Mouse (Mus musculus) left cerebral cortex, postnatal 14 days (tissue): ENCODE results near the gene Klhl35. TPM values are rescaled to one million over a fixed set of nuclear protein-coding genes. Genes with fewer than 3 reads are reported as not detected.
"Not testable (repeated sequence)": the region's sequence is repeated elsewhere in the genome, so short reads cannot be mapped to it uniquely, and the experiment has no call there.

Source experiments
- DNase-seq, 2 experiments: peaks; one replicate each; pipeline ENCODE4 v3.0.0; 2021 to 2022; ENCODE audit warnings: low spot score in 2 of 2, mixed read lengths in 1 of 2
- intact Hi-C: fragments of 180-260 bp; cut with DNase I; formaldehyde crosslinking; loops from one replicate; pipeline ENCODE4 v1.15.1; 2025
- total RNA-seq, 2 experiments: library from RNA; stranded (reverse); gene quantifications; 2 replicates each; pipeline ENCODE4 v1.2.3; 2021

Klhl35 gene
- total RNA-seq, 2 experiments from 2014 or later: 1.7 to 2.4 TPM

GRCm38 (mm10) chr7:99483271-99483923 lies 17.6 kb downstream of the Klhl35 start, which contains the start of gene Rps3:
Rps3 (minus strand) TSS chr7:99483738.
- peak; percentile 95 to 98 for DNase-seq
- intact Hi-C loops: no loop called here

GRCm38 (mm10) chr7:99483924-99484319 lies 18.1 kb downstream of the Klhl35 start:
- no peak for DNase-seq
- intact Hi-C loops: no loop called here

DNA sequence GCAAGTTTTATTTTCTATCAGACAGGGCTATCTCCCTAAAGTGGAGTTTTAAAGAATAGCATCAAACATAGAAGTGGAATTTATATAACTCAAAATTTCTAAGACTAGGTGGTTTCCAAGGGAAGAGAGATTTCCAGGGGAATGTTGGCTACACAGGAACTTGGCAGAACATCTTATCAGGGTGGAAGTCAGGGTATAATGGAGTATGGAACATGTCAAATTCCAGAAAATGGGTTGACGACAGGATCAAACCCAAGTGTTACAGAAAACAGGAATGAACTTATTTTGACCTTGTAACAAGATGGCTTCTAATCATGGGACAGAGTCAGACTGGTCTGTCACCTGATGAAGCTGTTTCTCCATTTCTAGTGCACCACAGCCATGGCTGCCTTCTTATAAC lies 18.9 kb downstream of the Klhl35 start:
- no peak for DNase-seq
- intact Hi-C loops: no loop called here

DNA sequence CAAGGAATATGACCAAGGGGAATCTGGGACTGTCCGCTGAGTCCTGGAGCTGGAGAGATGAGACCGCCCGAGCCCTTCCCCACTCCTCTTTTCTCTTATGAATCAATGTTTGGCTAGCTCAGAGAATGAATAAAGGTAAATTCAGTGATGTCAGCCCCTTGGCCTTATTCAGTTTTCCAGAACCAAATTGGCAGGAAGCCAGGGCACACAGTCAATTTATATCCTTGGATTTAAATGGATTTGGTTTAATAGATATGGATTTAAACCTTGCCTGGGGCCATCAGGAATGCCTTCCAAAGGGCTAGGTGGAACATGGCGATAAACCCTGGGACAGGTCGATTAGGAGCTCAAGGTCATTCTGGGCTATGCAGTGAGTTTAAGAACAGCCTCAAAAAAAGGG lies 23.9 kb downstream of the Klhl35 start:
- DNase-seq: no peak
- intact Hi-C loops: loop anchor here (10.0 kb wide), 1 partner anchor 385 kb away; no protein-coding TSS in a partner anchor

DNA sequence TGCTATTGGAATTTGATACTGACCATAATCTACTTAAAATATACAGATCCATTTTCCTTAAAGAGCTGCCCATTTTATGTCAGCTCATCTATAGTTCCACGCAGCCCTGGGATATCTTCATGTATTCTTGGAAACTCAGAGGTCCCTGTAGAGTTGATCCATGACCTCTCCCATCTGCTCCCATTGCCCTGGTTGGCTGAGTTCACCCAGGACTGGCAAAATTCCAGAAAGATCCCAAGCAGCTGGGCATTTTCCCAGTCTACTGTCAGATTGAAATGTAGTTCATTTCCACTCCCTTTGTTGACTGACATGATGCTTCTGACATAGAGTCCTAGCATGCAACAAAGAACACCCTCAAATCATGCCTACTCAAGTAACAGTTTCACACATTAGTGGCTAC lies 33.3 kb downstream of the Klhl35 start:
- no peak for DNase-seq
- intact Hi-C loops: loop anchor here (10.0 kb wide), 1 partner anchor 376 kb away; no protein-coding TSS in a partner anchor

DNA sequence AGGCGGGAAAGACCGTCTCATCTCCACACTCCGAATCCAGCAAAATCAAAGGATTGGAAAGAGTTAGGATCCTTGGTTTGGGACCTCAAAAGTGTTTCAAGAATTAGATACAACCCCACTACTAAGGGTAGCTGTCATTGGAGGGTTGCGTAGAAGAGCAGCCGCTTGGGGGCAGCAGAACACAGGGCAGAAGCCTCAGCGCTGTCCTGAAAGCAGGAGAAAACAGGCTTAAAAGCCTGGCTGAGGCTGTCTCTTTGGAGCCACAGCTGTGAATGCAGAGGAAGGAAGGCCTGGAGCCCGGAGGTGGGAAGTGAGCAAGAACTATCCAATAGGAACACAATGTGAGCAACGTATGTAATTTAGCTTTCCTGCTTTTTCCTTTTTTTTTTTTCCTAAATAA lies 34.4 kb downstream of the Klhl35 start:
- intact Hi-C loops: loop anchor here (1.0 kb wide), 2 partner anchors 56 to 90 kb away; no protein-coding TSS in a partner anchor
- peak; percentile 87 to 91 for DNase-seq

DNA sequence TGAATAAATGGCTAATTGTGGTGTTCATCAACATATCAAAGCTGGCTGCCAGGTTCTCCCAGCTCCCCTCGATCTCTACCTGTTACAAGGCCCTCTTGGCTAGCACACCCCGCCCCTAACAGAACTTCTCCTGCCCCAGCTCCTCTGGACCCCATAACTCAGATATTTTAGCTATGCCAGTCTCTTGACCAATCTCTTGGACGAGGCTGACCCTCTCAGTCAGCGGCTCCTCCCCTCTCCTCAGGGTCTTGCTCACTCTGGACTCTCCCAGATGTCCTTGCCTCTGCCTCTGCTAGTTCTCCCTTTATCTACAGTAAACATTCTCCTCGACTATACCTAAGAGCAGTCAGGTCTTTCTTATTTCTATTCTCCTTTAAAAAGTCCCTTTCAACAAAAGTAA lies 34.9 kb downstream of the Klhl35 start:
- DNase-seq: no peak
- intact Hi-C loops: loop anchor here (1.0 kb wide), 2 partner anchors 56 to 90 kb away; no protein-coding TSS in a partner anchor

- intact Hi-C loops: no loop called here
- DNase-seq: no peak
These were observed 35.3 kb downstream of the Klhl35 start for GRCm38 (mm10) chr7:99501148-99501547.

- intact Hi-C loops: no loop called here
- no peak for DNase-seq
These were observed 38.8 kb downstream of the Klhl35 start for GRCm38 (mm10) chr7:99504556-99504955.

GRCm38 (mm10) chr7:99508187-99508586 lies 42.4 kb downstream of the Klhl35 start:
- not testable (repeated sequence) for DNase-seq
- intact Hi-C loops: loop anchor here (5.0 kb wide), 1 partner anchor 289 kb away; no protein-coding TSS in a partner anchor

GRCm38 (mm10) chr7:99510087-99510501 lies 44.3 kb downstream of the Klhl35 start:
- DNase-seq: peak; percentile 62 to 87
- intact Hi-C loops: no loop called here

DNA sequence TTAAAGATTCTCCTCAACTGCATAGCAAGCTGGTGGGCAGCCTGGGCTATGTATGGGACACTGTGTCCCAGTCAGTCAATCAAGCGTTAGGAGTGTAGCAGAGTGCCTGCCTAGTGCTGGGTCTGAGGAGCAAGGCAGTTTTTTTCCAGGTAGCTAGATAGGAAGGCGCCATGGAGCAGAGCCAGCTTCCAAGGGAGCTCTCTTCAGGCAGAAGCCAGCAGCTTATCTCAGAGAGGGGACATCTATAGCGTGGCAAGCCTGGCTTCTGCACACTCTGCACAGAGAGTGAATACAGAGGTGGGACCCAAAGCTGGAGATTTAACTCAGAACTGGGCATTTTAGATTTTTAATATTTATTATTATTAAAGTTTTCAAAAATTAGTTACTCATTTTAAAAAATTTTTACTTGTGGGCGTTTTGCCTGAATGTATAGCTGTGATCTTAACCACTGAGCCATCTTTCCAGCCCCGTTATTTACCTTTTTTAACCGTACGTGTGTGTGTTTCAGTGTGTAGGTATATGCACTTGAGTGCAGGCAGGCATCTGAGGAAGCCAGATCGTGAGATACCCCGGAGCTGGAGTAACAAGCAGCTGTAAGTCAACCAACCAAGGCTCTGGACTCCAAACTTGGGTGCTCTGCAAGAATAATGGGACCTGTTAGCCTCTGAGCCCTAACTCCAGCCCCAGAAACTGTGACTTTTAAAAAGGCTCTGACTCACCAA lies 50.4 kb downstream of the Klhl35 start:
- intact Hi-C loops: no loop called here
- DNase-seq: no peak

GRCm38 (mm10) chr7:99516814-99517157 lies 51.0 kb downstream of the Klhl35 start:
- DNase-seq: no peak
- intact Hi-C loops: no loop called here

- no peak for DNase-seq
- intact Hi-C loops: no loop called here
These were observed 53.3 kb downstream of the Klhl35 start for GRCm38 (mm10) chr7:99518954-99519644.

DNA sequence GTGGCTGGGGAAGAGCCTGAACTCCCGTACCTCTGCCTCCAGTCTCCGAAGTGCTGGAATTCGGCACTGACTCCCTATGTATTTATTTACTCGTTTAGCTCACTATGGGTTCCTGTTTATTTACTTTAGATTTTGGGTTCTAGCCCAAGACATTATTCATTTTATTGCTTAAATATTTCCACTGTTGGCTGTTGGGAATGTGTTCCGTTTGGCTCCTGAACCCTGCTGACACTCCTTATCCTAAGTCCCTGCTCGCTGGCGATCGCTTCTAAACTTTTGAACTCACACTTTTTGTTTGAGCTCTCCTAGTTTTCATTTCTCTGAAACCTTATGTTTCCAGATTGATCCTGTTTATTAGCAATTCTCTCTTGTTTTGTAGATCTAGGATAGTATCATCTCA lies 57.3 kb downstream of the Klhl35 start:
- intact Hi-C loops: no loop called here
- DNase-seq: no peak

Other genes with a start within 250 kb of the Klhl35 start
- gene Mogat2, start 227.4 kb upstream of the Klhl35 start, total RNA-seq: not detected
- gene Map6, start 198.6 kb upstream of the Klhl35 start, total RNA-seq: 100 to 1,000 TPM; 182 to 190 TPM
- gene Serpinh1, start 112.8 kb upstream of the Klhl35 start, total RNA-seq: 10 to 100 TPM; 49.7 to 52.2 TPM
- gene Gdpd5, start 84.6 kb upstream of the Klhl35 start, total RNA-seq: 10 to 100 TPM; 40.7 to 47.5 TPM
- 100 to 1,000 TPM; 221 to 235 TPM for gene Rps3, start 17.7 kb downstream of the Klhl35 start, total RNA-seq
- 100 to 1,000 TPM; 154 to 160 TPM for gene Arrb1, start 69.5 kb downstream of the Klhl35 start, total RNA-seq
- 1 to 10 TPM; 3.7 to 4.6 TPM for gene Tpbgl, start 161.1 kb downstream of the Klhl35 start, total RNA-seq
- 10 to 100 TPM; 15.9 to 16.6 TPM for gene Slco2b1, start 245.3 kb downstream of the Klhl35 start, total RNA-seq